Mouse (Mus musculus) lung, embryonic 14.5 days (tissue): ENCODE measurements at regions not wholly inside any gene's neighbourhood (a gene's known extent, or its start where the extent isn't known, plus 50 kb on each side); places are given as distances from the start of the nearest gene placed in this dataset.

ENCODE experiments used
- ATAC-seq: fragments of 200-750 bp; cut with Nextera tagmentation; 2 replicates; pipeline ENCODE4 v1.8.0; 2017; ENCODE audit warnings: mild to moderate bottlenecking, moderate TSS enrichment, moderate library complexity; ENCODE audit not compliant: insufficient read depth
- DNase-seq: peaks from one replicate; pipeline ENCODE4 v3.0.0-alpha.2; 2015
- H3K27ac ChIP-seq: fragments of 300-500 bp; sonication (generic); 2 replicates; pipeline ENCODE4 v1.5.1; 2014; ENCODE audit warnings: low read depth, mild to moderate bottlenecking, moderate library complexity
- H3K27me3 ChIP-seq: fragments of 300-500 bp; sonication (generic); 2 replicates; pipeline ENCODE4 v1.6.1; 2014; ENCODE audit warnings: low read length, control low read depth; ENCODE audit not compliant: insufficient read depth
- H3K36me3 ChIP-seq: fragments of 300-500 bp; sonication (generic); 2 replicates; pipeline ENCODE4 v1.6.1; 2014; ENCODE audit warnings: control low read depth; ENCODE audit not compliant: insufficient read depth
- H3K4me1 ChIP-seq: fragments of 300-500 bp; sonication (generic); 2 replicates; pipeline ENCODE4 v1.6.1; 2014; ENCODE audit warnings: antibody characterized with exemption, control low read depth; ENCODE audit not compliant: insufficient read depth
- H3K4me2 ChIP-seq: fragments of 300-500 bp; sonication (generic); 2 replicates; pipeline ENCODE4 v1.6.1; 2014; ENCODE audit warnings: mild to moderate bottlenecking
- H3K4me3 ChIP-seq: fragments of 300-500 bp; sonication (generic); 2 replicates; pipeline ENCODE4 v1.5.1; 2014; ENCODE audit warnings: low read depth, low read length
- H3K9ac ChIP-seq: fragments of 300-500 bp; sonication (generic); 2 replicates; pipeline ENCODE4 v1.6.1; 2014
- H3K9me3 ChIP-seq: fragments of 300-500 bp; sonication (generic); 2 replicates; pipeline ENCODE4 v1.6.1; 2016; ENCODE audit warnings: low read depth, low read length, control low read depth
- CTCF ChIP-seq: IDR thresholded peaks from 2 replicates; pipeline ENCODE4 v1.5.1; 2016; ENCODE audit warnings: antibody characterized with exemption, low read depth
- WGBS: fragments of 180-500 bp; shearing (Covaris S2); extraction: QIAGEN DNeasy Blood & Tissue Kit; methylation state at CpG from one replicate; pipeline ENCODE4 v1.1.7; 2014; 5-methylcytosine and 5-hydroxymethylcytosine counted together

- Histone ChIP-seq H3K4me1 (no peaks in the 10 kb centered on the region), H3K9me3 (no peaks in the 10 kb centered on the region), H3K36me3 (no peaks in the 10 kb centered on the region), H3K27ac (no peak overlapping the region), H3K4me2 (no peak overlapping the region), H3K9ac (no peak overlapping the region), H3K27me3 (no peaks in the 10 kb centered on the region), H3K4me3 (no peak overlapping the region)
- 68% methylated on average over 4 of the region's 4 CpGs for WGBS
- no peak for TF ChIP-seq CTCF
- DNase-seq (no peak), ATAC-seq (no peak)
Measured at GRCm38 (mm10) chr9:11285135-11285534, 380.6 kb upstream of the Cntn5 start.

GRCm38 (mm10) chr9:11284549-11284948, 380.0 kb upstream of the Cntn5 start:
- no peak for TF ChIP-seq CTCF
- no peak for ATAC-seq
- no peaks in the 10 kb centered on the region for H3K36me3 ChIP-seq
- no peaks in the 10 kb centered on the region for H3K4me1 ChIP-seq
- no peak for DNase-seq
- H3K4me3 ChIP-seq = no peak overlapping the region
- no peak overlapping the region for H3K4me2 ChIP-seq
- 65% methylated on average over 1 of the region's 1 CpGs for whole genome bisulfite sequencing
- H3K27me3 ChIP-seq = no peaks in the 10 kb centered on the region
- H3K27ac ChIP-seq = no peak overlapping the region
- H3K9ac ChIP-seq = no peak overlapping the region
- no peaks in the 10 kb centered on the region for H3K9me3 ChIP-seq

GRCm38 (mm10) chr9:11279409-11280127, 375.0 kb upstream of the Cntn5 start:
- Histone ChIP-seq H3K9ac (no peak overlapping the region), H3K4me3 (no peak overlapping the region), H3K36me3 (no peaks in the 10 kb centered on the region), H3K9me3 (no peaks in the 10 kb centered on the region), H3K4me2 (no peak overlapping the region), H3K27ac (no peak overlapping the region), H3K27me3 (no peaks in the 10 kb centered on the region), H3K4me1 (no peaks in the 10 kb centered on the region)
- DNase-seq = no peak
- WGBS = 82% methylated on average over 5 of the region's 5 CpGs
- TF ChIP-seq CTCF = no peak
- no peak for ATAC-seq

GRCm38 (mm10) chr9:11277810-11278209, 373.2 kb upstream of the Cntn5 start:
- Histone ChIP-seq H3K4me1 (no peaks in the 10 kb centered on the region), H3K27me3 (no peaks in the 10 kb centered on the region), H3K9ac (no peak overlapping the region), H3K27ac (no peak overlapping the region), H3K9me3 (no peaks in the 10 kb centered on the region), H3K4me2 (no peak overlapping the region), H3K4me3 (no peak overlapping the region), H3K36me3 (no peaks in the 10 kb centered on the region)
- ATAC-seq (no peak), DNase-seq (no peak)
- WGBS = 89% methylated on average over 22 of the region's 22 CpGs
- TF ChIP-seq CTCF = no peak

GRCm38 (mm10) chr9:11276966-11277365, 372.4 kb upstream of the Cntn5 start:
- Histone ChIP-seq H3K4me2 (no peak overlapping the region), H3K36me3 (no peaks in the 10 kb centered on the region), H3K4me1 (no peaks in the 10 kb centered on the region), H3K9me3 (no peaks in the 10 kb centered on the region), H3K27me3 (no peaks in the 10 kb centered on the region), H3K27ac (no peak overlapping the region), H3K4me3 (no peak overlapping the region), H3K9ac (no peak overlapping the region)
- DNase-seq (no peak), ATAC-seq (no peak)
- no peak for TF ChIP-seq CTCF
- WGBS = 68% methylated on average over 4 of the region's 4 CpGs

- Histone ChIP-seq H3K4me2 (no peak overlapping the region), H3K27me3 (no peaks in the 10 kb centered on the region), H3K36me3 (no peaks in the 10 kb centered on the region), H3K9ac (no peak overlapping the region), H3K4me1 (no peaks in the 10 kb centered on the region), H3K9me3 (no peaks in the 10 kb centered on the region), H3K27ac (no peak overlapping the region), H3K4me3 (no peak overlapping the region)
- TF ChIP-seq CTCF = no peak
- ATAC-seq (no peak), DNase-seq (no peak)
- 68% methylated on average over 1 of the region's 1 CpGs for WGBS
Measured at GRCm38 (mm10) chr9:11256848-11257247, 352.3 kb upstream of the Cntn5 start.

- H3K4me1 ChIP-seq = no peaks in the 10 kb centered on the region
- no peaks in the 10 kb centered on the region for H3K36me3 ChIP-seq
- ATAC-seq (no peak), DNase-seq (peak; percentile 13)
- H3K4me3 ChIP-seq = no peak overlapping the region
- no peaks in the 10 kb centered on the region for H3K9me3 ChIP-seq
- TF ChIP-seq CTCF = no peak
- WGBS = 68% methylated on average over 6 of the region's 6 CpGs
- H3K27me3 ChIP-seq = no peaks in the 10 kb centered on the region
- H3K4me2 ChIP-seq = no peak overlapping the region
- H3K9ac ChIP-seq = no peak overlapping the region
- no peak overlapping the region for H3K27ac ChIP-seq
Measured at GRCm38 (mm10) chr9:11206829-11207228, 302.3 kb upstream of the Cntn5 start.

- no peak for TF ChIP-seq CTCF
- Histone ChIP-seq H3K4me1 (no peaks in the 10 kb centered on the region), H3K4me3 (no peak overlapping the region), H3K27ac (no peak overlapping the region), H3K4me2 (no peak overlapping the region), H3K9ac (no peak overlapping the region), H3K9me3 (no peaks in the 10 kb centered on the region), H3K36me3 (no peaks in the 10 kb centered on the region), H3K27me3 (no peaks in the 10 kb centered on the region)
- DNase-seq = no peak
- ATAC-seq = no peak
Measured at GRCm38 (mm10) chr9:11206267-11206666, 301.7 kb upstream of the Cntn5 start.
